Mouse (Mus musculus) cerebellum, postnatal 25 days (tissue): ENCODE measurements around the gene Ttc30b.
"Not testable (repeated sequence)": the region's sequence is repeated elsewhere in the genome, so short reads cannot be mapped to it uniquely, and the experiment has no call there.

Experiments
- DNase-seq, 2 experiments: peaks; one replicate each; pipeline ENCODE4 v3.0.0; 2021; ENCODE audit warnings: mixed read lengths in 2 of 2

Ttc30b gene

GRCm38 (mm10) chr2:75938117-75939063 lies at the start of gene Ttc30b:
Ttc30b (minus strand) TSS chr2:75938585.
- peak; percentile 84 for DNase-seq

- peak in 1 of 2 experiments; percentile 40 for DNase-seq
Measured at GRCm38 (mm10) chr2:75987739-75988138, 49.4 kb upstream of the Ttc30b start.

GRCm38 (mm10) chr2:75985124-75985523 lies 46.7 kb upstream of the Ttc30b start:
- peak; percentile 67 to 77 for DNase-seq

- DNase-seq = peak in 1 of 2 experiments; percentile 29
Measured at GRCm38 (mm10) chr2:75983847-75984246, 45.5 kb upstream of the Ttc30b start.

- no peak for DNase-seq
Measured at GRCm38 (mm10) chr2:75983091-75983490, 44.7 kb upstream of the Ttc30b start.

GRCm38 (mm10) chr2:75982626-75983025 lies 44.2 kb upstream of the Ttc30b start:
- no peak for DNase-seq

- DNase-seq = peak; percentile 81 to 83
Measured at GRCm38 (mm10) chr2:75981440-75982081, 43.2 kb upstream of the Ttc30b start, which contains the start of gene Ttc30a1. Ttc30a1 (minus strand) TSS chr2:75981967.

- DNase-seq = not testable (repeated sequence)
Measured at GRCm38 (mm10) chr2:75980933-75981439, 42.6 kb upstream of the Ttc30b start.

- not testable (repeated sequence) for DNase-seq
Measured at GRCm38 (mm10) chr2:75977752-75978368, 39.5 kb upstream of the Ttc30b start, which contains the start of gene Ttc30a2. Ttc30a2 (minus strand) TSS chr2:75978170.

- DNase-seq = not testable (repeated sequence)
Measured at GRCm38 (mm10) chr2:75976070-75976469, 37.7 kb upstream of the Ttc30b start.

GRCm38 (mm10) chr2:75974131-75974530 lies 35.7 kb upstream of the Ttc30b start:
- DNase-seq = no peak

- peak; percentile 55 to 74 for DNase-seq
Measured at GRCm38 (mm10) chr2:75964972-75965371, 26.6 kb upstream of the Ttc30b start.

GRCm38 (mm10) chr2:75964512-75964911 lies 26.1 kb upstream of the Ttc30b start:
- DNase-seq = peak; percentile 70 to 79

GRCm38 (mm10) chr2:75964051-75964450 lies 25.7 kb upstream of the Ttc30b start:
- DNase-seq = no peak

GRCm38 (mm10) chr2:75963211-75963840 lies 24.9 kb upstream of the Ttc30b start:
- DNase-seq = no peak

GRCm38 (mm10) chr2:75960366-75961330 lies 22.3 kb upstream of the Ttc30b start:
- DNase-seq = no peak

GRCm38 (mm10) chr2:75959850-75960365 lies 21.5 kb upstream of the Ttc30b start:
- peak; percentile 40 to 63 for DNase-seq

GRCm38 (mm10) chr2:75959183-75959849 lies 20.9 kb upstream of the Ttc30b start:
- peak in 1 of 2 experiments; percentile 24 for DNase-seq

- DNase-seq = no peak
Measured at GRCm38 (mm10) chr2:75955709-75956108, 17.3 kb upstream of the Ttc30b start.

GRCm38 (mm10) chr2:75953320-75953719 lies 14.9 kb upstream of the Ttc30b start:
- no peak for DNase-seq
